Mouse (Mus musculus) adrenal gland (tissue): ENCODE results near the gene Ahcy.
"Not testable (repeated sequence)": the region's sequence is repeated elsewhere in the genome, so short reads cannot be mapped to it uniquely, and the experiment has no call there.

Experiments used
- intact Hi-C: fragments of 180-260 bp; cut with DNase I; formaldehyde crosslinking; loops from one replicate; pipeline ENCODE4 v1.15.1; 2025
- long read RNA-seq, 2 experiments: library from polyadenylated mRNA; unstranded; transcript quantifications; one replicate each; pipeline ENCODE4 v2.0.0; 2020; ENCODE audit warnings: borderline replicate concordance in 1 of 2; ENCODE audit not compliant: insufficient replicate concordance in 1 of 2

The Ahcy gene
- long read RNA-seq, experiment 1, transcript Ahcy-201 (10 exons, 2,543 nt) = major isoform, 32 of 41 reads
- long read RNA-seq, experiment 1, partial matches to known transcripts = 7 of 41 reads
- long read RNA-seq, experiment 1, other reads (novel, unspliced or antisense) = 2 of 41 reads
- long read RNA-seq, experiment 2, transcript Ahcy-201 (10 exons, 2,543 nt) = major isoform, 21 of 33 reads
- long read RNA-seq, experiment 2, partial matches to known transcripts = 9 of 33 reads
- long read RNA-seq, experiment 2, other reads (novel, unspliced or antisense) = 3 of 33 reads

DNA sequence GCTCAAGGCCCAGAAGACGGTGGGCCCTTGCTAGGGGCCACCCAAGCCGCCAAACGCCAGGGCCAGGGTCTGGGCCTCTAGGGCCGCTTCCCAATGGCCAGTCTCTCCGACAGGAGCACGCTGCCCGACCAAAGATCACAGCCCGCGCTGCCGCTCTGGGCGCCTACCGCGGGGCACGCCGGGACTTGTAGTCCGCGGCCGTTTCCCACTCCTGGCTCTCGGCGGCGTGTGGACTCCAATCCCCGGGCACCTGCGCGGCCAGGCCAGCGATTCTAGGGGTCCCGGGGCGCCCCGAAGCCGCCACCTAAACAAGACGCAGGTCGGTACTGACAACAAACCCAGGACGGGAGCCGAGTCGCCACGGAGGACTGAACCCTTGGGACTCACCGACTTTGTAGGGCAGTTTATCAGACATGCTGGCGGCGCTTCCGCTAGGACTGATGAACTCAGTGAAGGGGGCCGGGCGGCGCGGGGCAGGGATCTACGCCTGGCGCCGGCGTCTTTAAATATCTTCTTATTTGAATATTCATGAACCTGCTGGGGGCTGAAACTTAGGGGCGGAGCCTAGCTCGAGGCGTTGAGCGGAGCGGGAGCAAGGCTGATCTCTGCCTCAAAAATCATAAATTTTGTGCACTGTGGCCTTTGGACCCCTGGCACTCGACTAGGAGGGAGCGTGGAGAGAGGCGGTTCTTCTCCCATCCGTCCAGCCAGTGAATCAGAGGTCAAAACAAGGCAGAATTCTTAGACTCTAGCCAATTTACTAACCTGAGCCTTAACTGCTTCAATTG lies at the start of gene Ahcy:
Gene Ahcy, minus strand, starts transcription at position 520 of the 788 bp plus-strand sequence.
- intact Hi-C loops = no loop called here

DNA sequence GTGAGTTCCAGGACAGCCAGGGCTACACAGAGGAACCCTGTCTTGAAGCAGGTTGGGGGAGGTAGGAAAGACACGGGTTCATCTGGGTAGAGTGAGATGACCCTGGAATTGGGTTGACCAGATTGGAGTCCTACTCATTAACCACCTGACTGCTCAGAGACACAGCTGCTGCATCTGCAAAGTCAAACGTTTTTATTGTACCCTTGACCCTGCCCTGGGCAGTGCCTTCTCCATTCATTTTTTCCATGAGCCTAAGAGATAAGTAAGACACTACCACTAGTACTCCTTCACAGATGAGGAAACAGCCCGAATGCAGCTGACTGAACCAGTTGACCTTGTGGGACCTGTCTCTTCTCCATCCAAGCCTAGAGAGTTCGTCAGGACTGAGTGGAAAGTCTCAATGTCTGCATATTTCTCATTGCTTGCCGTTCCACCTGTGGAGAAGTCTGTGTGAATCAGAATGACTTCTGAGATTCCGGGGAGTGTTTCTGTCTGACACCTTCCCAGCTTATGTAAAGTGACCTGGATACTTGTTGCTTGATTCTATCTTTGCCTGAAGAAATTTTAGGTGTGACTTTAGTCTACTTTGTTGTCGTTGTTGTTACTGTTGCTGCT lies 41.0 kb upstream of the Ahcy start:
- intact Hi-C loops = no loop called here

DNA sequence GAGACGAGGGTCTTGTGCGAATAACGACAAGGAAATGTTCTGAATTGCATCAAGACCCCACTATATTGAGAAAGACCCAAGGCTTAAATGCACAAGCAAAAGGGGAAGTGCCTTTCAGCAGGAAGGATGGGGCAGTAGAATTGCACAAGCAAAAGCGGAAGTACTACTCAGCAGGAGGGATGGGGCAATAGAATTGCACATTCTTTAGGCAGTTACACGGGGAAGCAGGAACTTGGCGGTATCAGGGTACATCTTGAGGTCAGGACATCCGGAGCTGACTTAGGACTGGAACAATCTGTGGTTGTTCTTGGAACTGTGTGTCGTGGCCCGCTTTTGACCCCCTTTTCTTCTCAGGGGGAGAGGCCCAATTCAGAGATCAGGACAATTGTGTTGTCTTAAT lies 33.0 kb upstream of the Ahcy start:
- intact Hi-C loops = not testable (repeated sequence)

DNA sequence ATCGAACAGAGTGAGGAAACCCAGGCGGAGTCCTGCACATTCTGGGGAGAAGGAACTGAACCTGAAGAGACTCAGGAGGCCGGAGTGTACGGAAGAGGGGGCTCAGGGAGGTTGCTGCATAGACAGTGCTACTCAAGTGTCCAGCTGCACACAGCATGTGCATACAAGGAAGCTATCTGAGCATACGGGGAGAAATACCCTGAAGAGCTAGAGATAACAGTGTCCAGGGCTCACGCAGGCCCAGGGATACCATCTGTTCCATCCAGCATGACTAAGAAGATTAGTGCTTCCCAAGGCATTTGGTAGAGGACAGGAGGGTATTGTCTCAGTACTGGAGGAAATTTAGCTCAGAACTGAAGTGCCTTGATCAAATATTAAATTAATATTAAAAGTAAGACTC lies 29.3 kb upstream of the Ahcy start:
- intact Hi-C loops = no loop called here

DNA sequence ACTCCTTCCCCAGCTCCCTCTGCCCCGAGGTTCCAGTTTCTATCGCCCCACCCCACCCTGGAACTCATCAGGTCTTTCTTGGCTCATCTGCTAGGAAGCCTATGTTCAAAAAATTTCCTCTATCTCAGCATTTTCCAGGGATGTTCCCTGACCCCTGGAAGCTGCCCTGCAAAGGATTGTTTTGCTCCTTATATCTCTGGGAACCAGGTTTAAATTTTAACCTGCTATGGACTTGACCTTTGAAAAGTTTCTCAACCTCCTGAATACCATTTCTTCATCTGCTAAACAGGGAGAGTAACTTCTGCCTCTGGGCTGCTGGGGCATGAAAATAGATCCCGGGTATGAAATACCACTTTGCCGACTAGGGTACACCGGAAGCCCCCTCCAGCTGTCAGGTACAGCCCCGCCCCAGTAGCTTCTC lies 27.5 kb upstream of the Ahcy start:
- intact Hi-C loops = no loop called here

DNA sequence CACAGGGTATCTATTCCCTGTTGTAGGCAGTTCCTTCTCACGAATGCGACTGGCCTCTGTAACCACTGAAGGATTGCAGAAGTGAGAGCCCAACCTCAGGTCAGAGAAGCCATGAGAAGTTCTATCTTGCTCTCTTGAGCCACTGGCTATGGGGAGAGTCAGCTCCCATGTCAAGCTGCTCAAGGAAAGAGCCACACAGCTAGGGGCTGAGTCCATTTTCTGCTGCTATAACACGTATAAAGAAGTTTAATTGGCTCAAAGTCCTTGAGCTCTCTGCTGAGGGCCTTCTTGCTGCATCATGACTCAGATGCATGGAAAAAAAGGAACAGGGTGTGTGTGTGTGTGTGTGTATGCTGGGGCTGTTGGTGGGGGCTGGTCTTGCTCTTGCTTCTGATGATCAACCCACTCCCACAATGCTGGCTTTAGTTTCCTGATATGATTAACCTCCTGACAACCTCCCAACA lies 26.5 kb upstream of the Ahcy start:
- intact Hi-C loops = no loop called here

DNA sequence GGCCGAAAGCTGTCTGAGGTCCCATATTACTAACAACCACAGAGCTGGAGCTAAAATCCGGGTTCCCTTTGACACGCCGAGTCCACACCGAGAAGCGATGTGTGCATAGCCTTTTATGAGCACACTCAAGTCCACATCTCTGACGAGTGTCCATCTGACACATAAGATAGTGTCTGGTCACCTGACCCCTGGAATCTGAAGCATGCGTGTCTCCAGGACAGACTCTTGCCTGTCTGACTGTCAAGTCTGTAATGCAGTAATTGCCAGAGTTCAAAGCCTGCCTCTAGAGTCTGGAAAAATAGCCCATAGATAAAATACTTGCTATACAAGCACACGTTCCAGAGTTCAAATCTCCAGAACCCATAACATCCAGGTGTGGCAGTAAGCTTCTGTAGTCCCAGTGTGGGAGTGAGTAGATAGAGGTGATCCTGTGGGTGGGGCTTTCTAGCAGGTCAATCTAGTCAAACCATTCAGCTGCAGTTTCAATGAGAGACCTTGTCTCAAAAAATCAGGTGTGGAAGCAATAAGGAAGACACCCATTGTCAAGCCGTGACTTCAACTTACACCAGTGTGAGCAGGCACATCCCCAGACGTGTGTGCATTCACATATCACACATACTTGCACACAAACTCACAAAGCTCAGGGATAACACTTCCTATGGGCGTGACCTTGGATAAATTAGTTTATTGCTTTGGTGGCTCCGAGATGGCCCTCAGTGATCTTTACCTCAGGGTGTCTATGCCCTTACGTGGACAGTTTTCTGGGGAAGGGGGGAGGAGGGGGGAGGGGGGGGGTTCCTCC lies 25.9 kb upstream of the Ahcy start:
- intact Hi-C loops = no loop called here

DNA sequence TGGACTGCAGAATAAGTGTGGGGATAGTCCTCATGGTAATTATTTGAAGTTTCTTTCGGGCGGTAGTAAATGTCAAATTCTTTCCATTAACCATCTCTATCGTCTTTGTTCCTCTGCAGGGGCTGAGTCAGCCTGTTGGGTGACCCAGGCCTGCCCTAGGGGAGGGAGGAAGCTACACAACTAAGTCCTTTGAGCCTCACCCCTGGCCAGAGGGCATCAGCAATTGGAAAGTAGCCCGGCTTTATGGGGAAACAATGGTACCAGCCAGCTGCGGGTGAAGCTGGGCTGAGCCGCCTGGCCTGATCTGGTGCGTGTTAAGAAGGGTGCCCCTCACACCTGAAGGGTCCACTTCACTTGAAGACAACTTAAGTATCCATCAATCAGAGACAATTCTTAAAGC lies 25.1 kb upstream of the Ahcy start:
- intact Hi-C loops = no loop called here

DNA sequence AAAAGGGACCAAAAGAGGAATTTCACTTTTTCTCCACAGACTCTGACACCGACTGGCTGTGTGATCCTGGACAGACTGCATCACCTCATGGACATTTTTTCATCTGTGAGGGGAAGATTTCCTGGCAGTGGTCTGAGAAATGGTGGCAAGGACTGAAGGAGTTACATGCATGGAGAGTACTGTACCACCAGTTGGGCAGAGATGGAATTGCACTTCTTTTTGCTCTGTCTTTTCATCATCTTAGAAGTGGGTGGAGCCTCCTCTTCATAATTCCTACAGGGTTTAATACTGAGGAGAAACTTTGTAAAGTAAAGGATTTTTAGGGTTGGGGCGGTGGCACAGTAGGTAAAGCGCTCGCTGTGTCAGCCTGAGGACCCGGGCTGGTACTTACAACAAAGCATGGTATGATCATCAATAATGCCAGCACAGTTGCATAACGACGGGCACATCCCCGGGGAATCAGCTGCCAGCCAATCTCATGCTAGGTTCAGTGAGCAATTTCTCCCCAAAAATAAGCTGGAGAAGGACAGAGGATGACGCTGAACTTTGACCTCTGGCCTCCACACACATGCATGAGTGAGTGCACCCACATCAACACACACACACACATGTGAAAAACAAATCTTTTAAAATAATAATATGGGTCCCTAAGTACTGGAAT lies 24.6 kb upstream of the Ahcy start:
- intact Hi-C loops = no loop called here

DNA sequence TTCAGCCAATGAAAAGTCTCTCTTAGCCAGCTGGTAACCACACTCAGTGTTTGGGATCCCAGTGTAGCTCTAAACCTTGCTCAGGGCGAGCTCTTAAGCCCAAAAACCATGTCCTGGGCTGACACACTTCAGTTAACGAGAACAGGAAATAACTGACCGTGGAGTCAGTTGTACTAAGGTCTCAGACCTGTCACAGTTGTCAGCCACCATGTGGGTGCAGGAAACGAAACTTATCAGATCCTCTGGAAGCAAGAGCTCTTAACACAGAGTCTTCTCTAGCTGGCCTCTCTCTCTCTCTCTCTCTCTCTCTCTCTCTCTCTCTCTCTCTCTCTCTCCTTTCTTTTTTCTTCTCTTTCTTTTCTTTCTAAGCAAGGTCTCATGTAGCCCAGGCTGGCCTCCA lies 19.1 kb upstream of the Ahcy start:
- intact Hi-C loops = no loop called here

DNA sequence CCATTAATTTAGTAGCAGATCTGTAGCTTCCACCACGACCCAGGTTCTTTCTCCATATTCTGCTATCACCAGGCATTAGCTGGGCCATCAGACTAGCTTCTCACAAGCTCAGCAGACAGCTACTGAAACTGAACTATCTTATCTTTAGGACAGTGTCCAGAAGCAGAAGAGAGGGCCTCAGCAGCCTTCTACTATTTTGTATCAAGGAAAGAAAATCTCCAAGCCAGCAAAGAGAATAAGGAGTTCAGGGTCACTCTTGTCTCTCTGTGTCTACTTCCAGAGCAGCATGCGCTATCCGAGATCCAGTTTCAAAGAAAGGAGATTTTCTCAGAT lies 17.4 kb upstream of the Ahcy start:
- intact Hi-C loops = no loop called here

DNA sequence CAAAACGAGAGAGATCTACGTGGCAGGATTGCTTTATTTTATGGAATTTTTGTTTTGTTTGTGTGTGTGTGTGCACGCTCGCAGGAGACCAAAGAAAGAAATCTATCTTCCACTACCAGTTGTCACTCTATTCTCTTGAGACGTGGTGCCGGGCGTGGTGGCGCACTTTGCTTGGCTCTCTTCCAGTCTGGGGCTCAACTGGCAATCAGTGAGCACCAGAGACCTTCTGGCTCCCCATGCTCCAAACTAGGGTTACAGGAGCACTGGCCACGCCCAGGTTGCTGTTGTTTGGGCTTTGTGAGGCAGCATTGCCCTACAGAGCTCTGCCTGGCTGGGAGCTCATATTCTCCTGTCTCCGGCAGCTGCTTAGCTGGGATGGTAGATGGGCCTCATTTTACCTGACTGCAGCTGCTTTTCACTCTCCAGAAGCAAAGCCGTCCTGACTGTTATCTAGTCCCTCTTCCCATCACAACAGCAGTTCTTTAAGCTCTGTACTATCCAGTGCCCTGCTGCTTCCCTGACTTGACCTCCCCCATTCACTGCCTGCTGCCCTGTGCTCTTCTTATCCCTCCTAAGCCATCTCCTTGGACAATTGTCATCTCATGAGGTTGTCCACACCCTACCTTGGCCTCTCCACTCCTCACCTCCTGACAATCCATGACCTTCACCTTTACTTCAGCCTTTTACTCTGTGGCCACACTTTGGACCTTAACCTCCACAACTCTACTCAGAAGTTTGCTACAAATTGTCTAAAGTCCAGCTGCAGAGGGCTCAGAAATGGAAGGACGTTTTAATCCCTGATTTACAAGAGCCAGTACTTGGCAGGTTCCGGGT lies 16.8 kb upstream of the Ahcy start:
- intact Hi-C loops = no loop called here

DNA sequence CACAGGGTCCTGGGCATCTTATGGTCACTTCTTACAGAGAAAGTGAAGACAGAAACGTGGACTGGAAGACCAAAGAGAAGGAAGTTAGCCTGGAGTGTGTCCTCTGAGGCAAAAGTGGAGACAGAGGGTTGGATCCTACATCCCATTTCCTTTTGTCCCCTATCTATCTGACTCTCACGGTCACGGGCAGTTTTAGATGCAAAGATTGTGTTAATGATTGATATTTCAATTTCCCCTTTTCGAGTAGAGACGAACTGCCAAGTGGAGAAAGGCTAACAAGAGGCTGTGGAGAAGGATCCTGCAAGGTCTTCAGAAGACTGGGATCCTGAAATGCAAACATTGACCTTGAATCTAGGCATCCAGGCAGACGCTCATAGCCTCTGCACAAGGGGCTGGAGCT lies 14.0 kb upstream of the Ahcy start:
- intact Hi-C loops = no loop called here

DNA sequence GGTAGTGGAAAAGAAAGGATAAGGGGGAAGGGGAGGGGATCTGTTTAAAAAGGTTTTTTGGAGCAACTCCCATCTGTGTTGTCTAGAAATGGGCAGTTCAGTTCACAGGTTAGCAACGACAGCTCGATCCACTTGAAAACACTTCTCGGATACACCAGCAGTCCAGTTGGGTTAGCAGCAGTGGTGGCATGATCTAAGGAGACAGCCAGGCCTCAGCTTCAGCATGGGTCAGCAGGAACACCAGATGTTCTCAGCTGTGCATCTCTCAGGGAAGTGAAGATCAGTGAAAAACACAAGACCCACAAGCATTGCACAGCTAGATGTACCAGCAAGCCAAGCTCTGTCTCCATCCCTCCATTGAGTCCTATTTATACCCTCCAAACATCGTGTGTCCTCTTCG lies 12.0 kb upstream of the Ahcy start:
- intact Hi-C loops = no loop called here

DNA sequence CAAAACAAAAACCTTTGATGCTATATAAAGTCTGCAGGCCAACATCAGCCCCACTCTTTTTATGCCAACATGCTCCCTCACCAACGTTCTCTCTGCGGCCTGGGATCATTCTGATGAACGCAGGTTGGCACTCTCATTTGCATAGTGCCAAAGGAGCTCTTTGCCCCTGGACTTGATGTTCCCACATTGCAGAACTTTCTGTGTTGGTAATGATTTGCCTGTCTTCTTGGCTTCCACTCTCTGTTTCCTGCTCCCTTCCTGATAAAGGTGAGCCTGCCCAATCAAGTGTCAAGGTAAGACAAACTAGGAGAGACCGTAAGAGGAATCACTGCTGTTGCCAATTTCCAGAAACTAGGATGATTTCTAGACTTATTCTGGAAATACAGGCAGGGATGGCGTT lies 10.2 kb upstream of the Ahcy start:
- intact Hi-C loops = loop anchor here (5.0 kb wide), 2 partner anchors 88 to 108 kb away; no protein-coding TSS in a partner anchor

DNA sequence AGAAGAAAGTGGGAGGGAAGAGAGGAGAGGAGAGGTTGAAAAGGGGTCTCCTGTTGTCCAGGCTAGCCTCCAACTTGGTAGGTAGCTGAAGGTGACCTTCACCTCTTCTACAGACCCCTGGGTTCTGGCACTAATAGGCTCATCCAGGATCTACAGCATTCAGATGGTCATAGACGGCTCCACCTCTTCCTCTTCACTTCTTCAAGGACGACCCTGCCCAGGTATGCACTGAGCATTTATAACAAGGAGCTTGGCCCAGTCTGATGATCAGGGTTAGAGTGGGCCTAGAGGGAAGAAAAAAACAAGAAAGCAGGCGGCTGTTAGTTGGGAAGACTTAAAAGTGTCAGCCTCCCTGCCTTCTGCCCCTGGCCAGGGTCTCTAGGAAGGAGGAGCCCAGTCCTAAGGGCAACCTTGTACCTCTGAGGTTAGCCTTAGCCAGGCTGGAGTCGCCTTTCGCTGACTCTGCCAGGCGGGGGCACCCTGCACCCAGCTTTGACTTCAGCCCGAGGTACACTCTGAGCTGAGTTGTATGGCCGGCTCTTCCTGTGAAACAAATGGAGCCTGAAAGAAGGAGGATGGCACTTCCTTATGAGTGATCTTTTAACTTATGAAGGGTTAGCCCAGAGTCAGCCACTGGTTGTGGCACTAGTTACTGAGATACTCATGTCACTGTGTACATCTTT lies 8.0 kb upstream of the Ahcy start:
- intact Hi-C loops = loop anchor here (5.0 kb wide), 2 partner anchors 90 to 110 kb away; no protein-coding TSS in a partner anchor

DNA sequence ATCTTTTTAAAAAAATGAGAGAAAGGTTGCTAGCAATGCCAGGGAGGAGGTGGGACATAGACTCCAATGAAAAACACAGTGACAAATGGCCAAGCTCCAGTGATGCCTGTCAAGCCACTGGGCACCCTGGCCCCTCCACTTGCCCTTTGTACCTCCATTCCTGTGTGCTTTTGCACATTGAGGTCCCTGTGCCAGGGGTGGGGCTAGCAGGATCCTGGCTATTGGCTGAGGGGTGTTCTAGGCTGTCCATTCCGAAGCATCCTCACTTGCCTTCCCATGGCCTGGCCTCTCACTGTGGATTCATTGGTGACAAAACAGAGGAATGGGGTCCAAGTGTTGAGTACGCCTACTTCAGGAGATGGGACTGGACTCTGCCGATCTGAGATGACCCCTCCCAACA lies 6.8 kb upstream of the Ahcy start:
- intact Hi-C loops = loop anchor here (5.0 kb wide), 2 partner anchors 91 to 111 kb away; no protein-coding TSS in a partner anchor

DNA sequence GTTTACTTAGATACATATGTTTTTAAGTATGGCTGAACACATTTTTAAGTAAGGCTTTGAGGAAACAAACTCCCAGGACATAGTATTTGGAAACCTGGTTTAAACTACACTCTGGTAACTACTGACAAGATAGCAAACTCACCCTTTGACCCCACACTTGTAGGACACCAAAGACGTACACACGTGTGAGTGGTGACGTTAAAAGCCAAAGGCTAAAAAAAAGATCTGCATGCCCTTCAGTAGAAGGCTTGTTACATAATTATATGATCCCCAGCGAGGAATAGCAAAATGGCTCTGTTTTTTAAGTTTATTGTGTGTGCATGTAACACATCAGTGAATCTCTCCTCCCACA lies 5.9 kb upstream of the Ahcy start:
- intact Hi-C loops = loop anchor here (5.0 kb wide), 2 partner anchors 92 to 112 kb away; no protein-coding TSS in a partner anchor

DNA sequence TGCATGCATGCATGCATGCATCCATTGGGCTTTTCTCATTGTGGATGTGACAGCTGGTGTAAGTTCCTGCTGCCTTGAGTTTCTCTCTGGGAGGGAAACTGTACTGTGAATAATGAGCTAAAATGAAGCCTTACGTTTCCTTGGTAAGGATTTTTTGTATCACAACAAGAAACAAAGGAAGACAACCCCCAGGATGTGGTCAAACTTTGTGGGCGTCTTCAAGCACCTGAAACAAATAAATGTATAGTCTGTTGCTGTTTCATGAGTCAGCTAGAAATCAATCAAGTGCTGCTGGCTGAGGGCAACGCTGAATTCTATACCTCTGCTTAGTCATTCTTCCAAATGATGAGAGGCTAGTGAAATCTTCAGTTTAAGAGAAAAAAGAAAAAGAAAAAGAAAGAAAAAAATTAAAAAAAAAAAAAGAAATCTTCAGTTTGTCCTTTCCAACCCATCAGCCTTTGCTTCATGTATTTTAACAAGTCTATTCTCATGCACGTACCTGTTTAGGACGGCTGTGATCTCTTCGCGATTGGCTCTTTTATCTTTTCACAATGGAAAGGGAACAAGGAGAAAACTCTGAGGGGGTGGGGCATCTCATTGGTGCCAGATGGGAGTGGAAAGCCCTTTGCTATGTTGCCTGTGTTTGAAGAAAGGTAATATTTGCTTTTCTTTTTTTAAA lies 5.3 kb upstream of the Ahcy start:
- intact Hi-C loops = loop anchor here (5.0 kb wide), 2 partner anchors 93 to 113 kb away; no protein-coding TSS in a partner anchor
